Mouse (Mus musculus) hindbrain, embryonic 11.5 days (tissue): ENCODE data around the gene Rasgef1b. TPM values are rescaled to one million over a fixed set of nuclear protein-coding genes. Genes with fewer than 3 reads are reported as not detected.

Source experiments
- ATAC-seq: fragments of 200-750 bp; cut with Nextera tagmentation; 2 replicates; pipeline ENCODE4 v1.8.0; 2017; ENCODE audit warnings: mild to moderate bottlenecking, moderate TSS enrichment, moderate library complexity; ENCODE audit not compliant: low FRiP score
- DNase-seq: peaks from one replicate; pipeline ENCODE4 v3.0.0-alpha.2; 2015; ENCODE audit warnings: low spot score
- H3K27ac ChIP-seq: fragments of 300-500 bp; sonication (generic); 2 replicates; pipeline ENCODE4 v1.5.1; 2014; ENCODE audit warnings: mild to moderate bottlenecking, low read depth, low read length
- H3K27me3 ChIP-seq: fragments of 300-500 bp; sonication (generic); 2 replicates; pipeline ENCODE4 v1.6.1; 2014; ENCODE audit warnings: mild to moderate bottlenecking, low read length, moderate library complexity, mixed read lengths; ENCODE audit not compliant: control insufficient read depth, insufficient read depth
- H3K36me3 ChIP-seq: fragments of 300-500 bp; sonication (generic); 2 replicates; pipeline ENCODE4 v1.6.1; 2014; ENCODE audit warnings: mild to moderate bottlenecking, low read length, moderate library complexity, mixed read lengths; ENCODE audit not compliant: control insufficient read depth, insufficient read depth
- H3K4me1 ChIP-seq: fragments of 300-500 bp; sonication (generic); replicated peaks from 2 replicates; pipeline ENCODE4 v1.6.1; 2014; ENCODE audit warnings: low read length, mixed read lengths; ENCODE audit not compliant: control insufficient read depth, insufficient read depth
- H3K4me2 ChIP-seq: fragments of 300-500 bp; sonication (generic); replicated peaks from 2 replicates; pipeline ENCODE4 v1.6.1; 2014; ENCODE audit warnings: mild to moderate bottlenecking, low read depth, low read length
- H3K4me3 ChIP-seq: fragments of 300-500 bp; sonication (generic); 2 replicates; pipeline ENCODE4 v1.5.1; 2014; ENCODE audit warnings: low read depth, low read length
- H3K9ac ChIP-seq: fragments of 300-500 bp; sonication (generic); 2 replicates; pipeline ENCODE4 v1.6.1; 2014; ENCODE audit warnings: low read depth, low read length
- H3K9me3 ChIP-seq: fragments of 300-500 bp; sonication (generic); 2 replicates; pipeline ENCODE4 v1.6.1; 2016; ENCODE audit warnings: low read length; ENCODE audit not compliant: control insufficient read depth
- WGBS: fragments of 180-500 bp; shearing (Covaris S2); extraction: QIAGEN DNeasy Blood & Tissue Kit; methylation state at CpG from one replicate; pipeline ENCODE4 v1.1.7; 2014; 5-methylcytosine and 5-hydroxymethylcytosine counted together
- polyA plus RNA-seq: library from polyadenylated mRNA; unstranded; fragments of >200 nt; fragmentation: Nextera tagmentation; extraction: Ambion mirVana; gene quantifications from 2 replicates; pipeline ENCODE4 v1.2.1, GENCODE M21; 2014

Rasgef1b gene
- polyA plus RNA-seq, 1 experiment from 2014 or later: 14.1 TPM

DNA sequence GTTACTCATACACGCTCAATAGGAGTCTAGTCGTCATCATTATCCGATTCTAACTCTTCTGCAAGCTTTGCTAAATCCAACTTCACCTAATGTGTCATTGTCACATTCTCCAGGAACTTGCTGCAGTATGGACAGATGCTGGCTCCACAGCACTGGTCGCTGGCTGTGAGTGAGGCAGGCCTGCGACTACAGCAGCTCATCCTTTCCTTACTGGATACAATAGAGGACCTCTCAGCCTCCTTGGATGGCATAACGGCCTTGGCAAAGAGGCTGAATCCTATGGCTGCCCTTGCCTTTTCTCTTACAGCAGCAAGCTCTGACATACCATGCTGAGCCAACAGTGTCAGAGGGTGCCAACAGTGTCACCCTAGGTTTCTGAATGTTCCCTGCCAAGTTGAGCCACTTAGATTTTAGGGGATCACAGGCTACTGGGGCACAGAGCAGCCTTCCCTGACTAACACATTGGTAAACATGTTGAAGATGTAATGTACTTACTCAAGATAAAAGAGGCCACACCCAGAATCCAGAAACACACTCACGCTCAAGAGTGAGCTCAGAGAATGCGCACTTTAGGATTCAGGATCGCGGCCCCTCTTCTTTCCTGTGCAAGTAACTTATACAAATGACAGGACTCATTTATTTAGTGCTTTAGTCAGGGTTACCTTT, 340.1 kb downstream of the Rasgef1b start:
- Histone ChIP-seq H3K27me3 (peaks cover 60% of the 10 kb centered on the region), H3K4me1 (no peaks in the 10 kb centered on the region; the same call in 1 of the 2 replicates), H3K36me3 (no peaks in the 10 kb centered on the region), H3K9ac (no peak overlapping the region), H3K4me2 (no peak overlapping the region), H3K27ac (no peak overlapping the region), H3K4me3 (no peak overlapping the region), H3K9me3 (no peaks in the 10 kb centered on the region)
- DNase-seq (no peak), ATAC-seq (no peak)
- whole genome bisulfite sequencing: 76% methylated on average over 10 of the region's 10 CpGs

- Histone ChIP-seq H3K36me3 (no peaks in the 10 kb centered on the region), H3K4me1 (no peaks in the 10 kb centered on the region; the same call in 1 of the 2 replicates), H3K4me3 (no peak overlapping the region), H3K9me3 (no peaks in the 10 kb centered on the region), H3K4me2 (no peak overlapping the region), H3K27me3 (peaks cover 58% of the 10 kb centered on the region), H3K9ac (no peak overlapping the region), H3K27ac (no peak overlapping the region)
- WGBS: 50% methylated on average over 5 of the region's 5 CpGs
- no peak for DNase-seq
- no peak for ATAC-seq
Measured at GRCm38 (mm10) chr5:99388131-99388530, 340.7 kb downstream of the Rasgef1b start.

DNA sequence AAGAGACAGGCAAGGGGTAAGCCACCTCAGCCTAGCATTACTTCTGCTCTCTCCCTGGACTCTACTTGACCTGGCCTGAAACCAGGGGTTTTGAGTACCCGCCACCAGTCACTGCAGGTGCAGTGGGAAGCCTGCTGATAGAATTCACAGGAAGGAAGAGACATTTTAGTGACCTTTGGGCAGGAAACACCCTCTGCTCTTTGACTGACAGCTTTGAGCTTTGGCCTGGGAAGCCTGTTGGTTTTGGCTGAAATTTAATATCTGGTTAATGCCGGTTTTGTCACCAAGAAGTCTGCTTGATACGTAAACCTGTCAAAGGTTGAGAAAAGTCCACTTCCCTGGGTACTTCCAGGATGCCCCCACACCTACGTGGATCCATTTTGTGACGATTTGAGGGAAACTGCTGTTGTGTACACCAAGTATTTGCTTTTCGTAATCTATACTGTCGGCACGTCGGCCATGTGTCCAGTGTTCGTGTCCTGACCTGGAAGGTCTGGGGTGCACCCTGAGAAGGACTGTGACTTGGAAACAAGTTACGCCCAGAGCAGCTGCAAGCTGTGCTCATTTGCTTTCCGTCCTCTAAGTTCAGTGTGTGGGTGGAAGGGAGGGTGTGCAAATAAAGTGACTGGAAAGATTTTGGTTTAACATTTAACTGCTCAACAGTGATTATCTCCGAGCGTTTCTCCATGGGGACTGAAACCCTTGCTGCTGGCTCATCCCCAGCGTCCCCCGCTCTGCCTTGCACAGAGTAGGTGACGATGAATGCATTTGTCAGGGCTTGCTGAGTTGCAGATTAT, 341.5 kb downstream of the Rasgef1b start:
- no peak for DNase-seq
- H3K9ac ChIP-seq: no peak overlapping the region
- ATAC-seq: no peak
- peaks cover 54% of the 10 kb centered on the region for H3K27me3 ChIP-seq
- H3K9me3 ChIP-seq: no peaks in the 10 kb centered on the region
- H3K4me1 ChIP-seq: no peaks in the 10 kb centered on the region; the same call in 1 of the 2 replicates
- WGBS: 62% methylated on average over 17 of the region's 17 CpGs
- H3K4me2 ChIP-seq: no peak overlapping the region
- no peak overlapping the region for H3K4me3 ChIP-seq
- no peaks in the 10 kb centered on the region for H3K36me3 ChIP-seq
- H3K27ac ChIP-seq: no peak overlapping the region

GRCm38 (mm10) chr5:99386246-99386845, 342.5 kb downstream of the Rasgef1b start:
- Histone ChIP-seq H3K27ac (no peak overlapping the region), H3K27me3 (peaks cover 49% of the 10 kb centered on the region), H3K4me3 (no peak overlapping the region), H3K4me1 (no peaks in the 10 kb centered on the region; the same call in 1 of the 2 replicates), H3K36me3 (no peaks in the 10 kb centered on the region), H3K9me3 (no peaks in the 10 kb centered on the region), H3K4me2 (no peak overlapping the region), H3K9ac (no peak overlapping the region)
- DNase-seq (no peak), ATAC-seq (no peak)
- WGBS: 26% methylated on average over 14 of the region's 14 CpGs

DNA sequence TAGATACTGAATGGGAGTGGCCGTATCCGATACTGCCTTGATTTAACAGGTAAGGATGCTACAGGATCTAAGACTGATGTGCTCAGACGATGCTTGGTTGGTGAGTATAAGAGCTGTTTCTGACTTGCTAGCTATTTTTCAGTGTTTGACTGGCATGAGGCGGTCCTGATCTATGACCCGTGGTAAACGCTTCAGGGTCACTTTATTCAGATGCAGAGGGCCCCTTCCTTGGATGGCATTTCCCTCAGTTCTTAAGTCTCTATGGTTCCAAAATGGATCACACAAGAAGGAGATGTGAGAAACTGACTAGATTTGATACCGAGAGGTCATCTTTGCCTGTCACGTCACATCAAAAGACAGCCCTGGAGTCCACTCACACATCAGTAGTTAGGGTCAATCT, 343.1 kb downstream of the Rasgef1b start:
- Histone ChIP-seq H3K9ac (no peak overlapping the region), H3K27me3 (peaks cover 44% of the 10 kb centered on the region), H3K9me3 (no peaks in the 10 kb centered on the region), H3K4me3 (no peak overlapping the region), H3K27ac (no peak overlapping the region), H3K4me2 (no peak overlapping the region), H3K36me3 (no peaks in the 10 kb centered on the region), H3K4me1 (no peaks in the 10 kb centered on the region; the same call in 1 of the 2 replicates)
- ATAC-seq (no peak), DNase-seq (no peak)
- 21% methylated on average over 8 of the region's 8 CpGs for WGBS

DNA sequence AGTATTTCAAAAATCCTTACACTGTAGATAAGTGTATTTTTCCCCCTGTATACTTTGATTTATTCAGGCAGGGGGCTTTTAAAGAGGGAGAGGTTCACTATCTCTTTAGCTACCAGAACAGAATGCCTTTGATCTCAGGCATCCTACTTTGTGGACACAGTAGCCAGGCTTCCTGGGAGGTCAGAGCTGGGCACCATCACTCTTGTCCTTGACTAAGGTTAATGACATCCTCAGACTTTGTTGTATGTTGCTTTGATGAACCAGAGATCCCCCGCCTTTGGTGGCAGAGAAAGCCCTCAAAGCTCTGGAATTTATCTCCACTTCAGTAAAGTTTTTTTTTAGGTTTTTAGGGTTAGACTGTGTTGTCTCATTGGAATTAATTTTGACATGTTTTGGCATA, 343.8 kb downstream of the Rasgef1b start:
- no peak overlapping the region for H3K4me3 ChIP-seq
- ATAC-seq (no peak), DNase-seq (no peak)
- H3K27me3 ChIP-seq: peaks cover 40% of the 10 kb centered on the region
- 17% methylated on average over 1 of the region's 1 CpGs for WGBS
- no peak overlapping the region for H3K9ac ChIP-seq
- no peaks in the 10 kb centered on the region for H3K36me3 ChIP-seq
- H3K27ac ChIP-seq: no peak overlapping the region
- no peaks in the 10 kb centered on the region for H3K9me3 ChIP-seq
- H3K4me2 ChIP-seq: no peak overlapping the region
- no peaks in the 10 kb centered on the region; the same call in 1 of the 2 replicates for H3K4me1 ChIP-seq

- H3K36me3 ChIP-seq: no peaks in the 10 kb centered on the region
- no peak overlapping the region for H3K9ac ChIP-seq
- no peaks in the 10 kb centered on the region for H3K9me3 ChIP-seq
- H3K4me3 ChIP-seq: no peak overlapping the region
- ATAC-seq (no peak), DNase-seq (no peak)
- WGBS: 84% methylated on average over 13 of the region's 13 CpGs
- no peak overlapping the region for H3K4me2 ChIP-seq
- H3K27ac ChIP-seq: no peak overlapping the region
- H3K27me3 ChIP-seq: peaks cover 27% of the 10 kb centered on the region
- no peaks in the 10 kb centered on the region; the same call in 1 of the 2 replicates for H3K4me1 ChIP-seq
Measured at GRCm38 (mm10) chr5:99383783-99384281, 345.0 kb downstream of the Rasgef1b start.

DNA sequence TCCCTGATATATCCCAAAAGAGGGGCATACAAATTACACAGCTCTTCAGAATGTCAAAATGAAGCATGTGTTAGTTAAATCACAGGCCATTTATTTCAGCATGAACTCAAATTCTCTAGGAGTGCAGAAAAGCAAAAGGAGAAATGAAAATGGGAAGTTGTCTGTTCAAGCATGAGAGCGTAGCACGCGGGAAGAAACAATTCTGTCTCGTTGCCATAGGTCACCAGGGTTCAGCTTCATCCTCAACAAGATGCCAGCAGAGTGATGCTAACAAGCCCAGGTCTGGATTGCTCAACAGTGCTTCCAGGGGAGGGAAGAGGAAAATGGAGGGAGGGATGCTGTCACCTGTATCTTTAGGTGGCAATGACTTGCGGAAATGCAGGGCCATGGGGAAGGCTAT, 346.1 kb downstream of the Rasgef1b start:
- no peak overlapping the region for H3K4me3 ChIP-seq
- no peaks in the 10 kb centered on the region for H3K9me3 ChIP-seq
- H3K27me3 ChIP-seq: peaks cover 17% of the 10 kb centered on the region
- H3K4me1 ChIP-seq: no peaks in the 10 kb centered on the region; the same call in 1 of the 2 replicates
- WGBS: 72% methylated on average over 5 of the region's 5 CpGs
- ATAC-seq (no peak), DNase-seq (no peak)
- no peaks in the 10 kb centered on the region for H3K36me3 ChIP-seq
- H3K9ac ChIP-seq: no peak overlapping the region
- no peak overlapping the region for H3K4me2 ChIP-seq
- H3K27ac ChIP-seq: no peak overlapping the region
